Mouse (Mus musculus): ENCODE measurements around the gene Olfr170. TPM values are rescaled to one million over a fixed set of nuclear protein-coding genes. Genes with fewer than 3 reads are reported as not detected.
"Not testable (repeated sequence)": the region's sequence is repeated elsewhere in the genome, so short reads cannot be mapped to it uniquely, and the experiment has no call there.

The Olfr170 gene
- not detected in 2 replicates for polyA plus RNA-seq (2011; ENCODE audit: insufficient read depth, insufficient read length, low replicate concordance, missing spikeins)

DNA sequence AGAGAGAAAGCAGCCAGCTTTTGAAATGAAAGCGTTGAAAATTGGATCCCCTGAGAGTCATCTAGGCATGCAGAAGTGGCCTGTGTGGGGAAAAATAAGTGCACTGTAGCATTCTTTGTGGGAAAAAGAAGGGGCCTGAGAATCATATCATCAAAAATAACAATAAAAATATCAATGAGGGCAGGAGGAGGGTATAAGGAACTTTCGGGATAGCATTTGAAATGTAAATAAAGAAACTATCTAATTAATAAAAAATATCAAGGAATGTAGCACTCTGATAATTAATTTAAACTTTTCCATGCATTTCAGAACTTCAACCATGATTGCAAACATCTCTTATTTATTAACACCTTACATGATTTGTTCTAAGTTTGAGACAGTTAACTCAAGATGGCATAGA is at the start of gene Olfr170:
Gene Olfr170 (minus strand): TSS at position 101 of the 400 bp plus-strand sequence.
- H3K4me3 ChIP-seq (replicated peaks; ENCODE audit: control insufficient read depth, low read depth, low read length); H3K27ac ChIP-seq (ENCODE audit: control insufficient read depth, insufficient read depth, low read depth, low read length, poor library complexity); H3K4me1 ChIP-seq (ENCODE audit: control insufficient read depth, insufficient read depth, low read length): not testable (repeated sequence)
- 87% methylated on average over 2 of the region's 2 CpGs for WGBS

DNA sequence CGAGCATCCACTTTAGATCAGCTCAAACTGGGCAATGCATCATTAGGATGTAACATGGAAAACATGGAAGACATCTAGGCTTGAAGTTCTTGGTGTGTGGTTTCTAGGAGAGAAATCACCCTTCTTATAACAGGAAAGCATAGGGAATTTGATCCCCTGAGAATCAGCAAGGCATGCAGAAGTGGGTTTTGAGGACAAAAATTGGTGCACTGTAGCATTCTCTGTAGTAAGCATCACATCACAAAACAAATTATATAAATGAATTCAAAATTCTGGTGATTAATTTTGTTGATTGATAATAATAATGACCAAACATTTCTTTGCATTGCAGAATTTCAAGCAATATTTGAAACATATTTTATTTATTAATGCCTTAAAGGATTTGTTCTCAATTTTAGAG is 18.1 kb upstream of the Olfr170 start, which contains the start of gene Olfr171:
Gene Olfr171 (minus strand): TSS at position 101 of the 400 bp plus-strand sequence.
- H3K4me3 ChIP-seq (replicated peaks; ENCODE audit: control insufficient read depth, low read depth, low read length): no peak within 1 kb of the TSS
- no peaks in the 10 kb centered on the region for H3K4me1 ChIP-seq (ENCODE audit: control insufficient read depth, insufficient read depth, low read length)
- 70% methylated on average over 1 of the region's 1 CpGs for WGBS
- no peak within 1 kb of the TSS for H3K27ac ChIP-seq (ENCODE audit: control insufficient read depth, insufficient read depth, low read depth, low read length, poor library complexity)
- TF ChIP-seq CTCF (IDR thresholded peaks at IDR 0.05; ENCODE audit: control insufficient read depth, insufficient read depth, low read length): no peak
- TF ChIP-seq POLR2A (IDR thresholded peaks at IDR 0.05; ENCODE audit: borderline replicate concordance, control insufficient read depth, low read depth, low read length): no peak

DNA sequence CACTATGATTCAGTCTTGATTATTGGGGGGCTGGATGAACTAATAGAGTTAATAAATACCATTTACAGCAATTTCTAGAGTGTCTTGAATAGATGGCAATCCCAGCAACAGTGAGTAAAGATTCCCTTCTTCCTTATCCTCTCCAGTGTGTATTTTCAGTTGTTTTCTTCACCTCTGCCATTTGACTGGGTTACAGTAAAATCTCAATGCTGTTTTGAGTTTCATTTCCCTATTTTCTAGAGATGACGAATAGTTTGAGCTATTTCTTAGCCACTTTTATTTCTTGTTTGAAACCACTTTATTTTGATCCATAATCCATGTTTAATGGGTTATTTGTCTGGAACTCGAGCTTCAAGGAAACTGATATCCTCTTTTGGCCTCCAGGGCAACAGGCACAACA is 8.5 kb downstream of the Olfr170 start:
- Histone ChIP-seq H3K4me3 (replicated peaks; ENCODE audit: control insufficient read depth, low read depth, low read length) (no peak overlapping the region), H3K27ac (ENCODE audit: control insufficient read depth, insufficient read depth, low read depth, low read length, poor library complexity) (no peak overlapping the region), H3K4me1 (ENCODE audit: control insufficient read depth, insufficient read depth, low read length) (no peaks in the 10 kb centered on the region)
- TF ChIP-seq POLR2A (IDR thresholded peaks at IDR 0.05; ENCODE audit: borderline replicate concordance, control insufficient read depth, low read depth, low read length) (no peak), CTCF (IDR thresholded peaks at IDR 0.05; ENCODE audit: control insufficient read depth, insufficient read depth, low read length) (no peak)
- WGBS: 34% methylated on average over 2 of the region's 2 CpGs

DNA sequence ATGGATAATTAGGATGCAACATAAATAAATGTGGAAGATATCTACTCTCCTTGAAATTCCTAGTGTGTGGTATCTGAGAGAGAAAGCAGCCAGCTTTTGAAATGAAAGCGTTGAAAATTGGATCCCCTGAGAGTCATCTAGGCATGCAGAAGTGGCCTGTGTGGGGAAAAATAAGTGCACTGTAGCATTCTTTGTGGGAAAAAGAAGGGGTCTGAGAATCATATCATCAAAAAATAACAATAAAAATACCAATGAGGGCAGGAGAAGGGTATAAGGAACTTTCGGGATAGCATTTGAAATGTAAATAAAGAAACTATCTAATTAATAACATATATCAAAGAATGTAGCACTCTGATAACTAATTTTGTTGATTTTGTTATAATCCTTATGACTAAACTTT is 40.0 kb downstream of the Olfr170 start, which contains the start of gene Olfr169:
Gene Olfr169 (minus strand): TSS at position 101 of the 400 bp plus-strand sequence.
- H3K4me1 ChIP-seq (ENCODE audit: control insufficient read depth, insufficient read depth, low read length); H3K4me3 ChIP-seq (replicated peaks; ENCODE audit: control insufficient read depth, low read depth, low read length); H3K27ac ChIP-seq (ENCODE audit: control insufficient read depth, insufficient read depth, low read depth, low read length, poor library complexity): not testable (repeated sequence)
- 85% methylated on average over 2 of the region's 2 CpGs for WGBS

Other genes with a start within 250 kb of the Olfr170 start
- gene Olfr165, start 188.7 kb downstream of the Olfr170 start, polyA plus RNA-seq (2011; ENCODE audit: insufficient read depth, insufficient read length, low replicate concordance, missing spikeins): not detected in 2 replicates
- gene Olfr166, start 128.2 kb downstream of the Olfr170 start, polyA plus RNA-seq (2011; ENCODE audit: insufficient read depth, insufficient read length, low replicate concordance, missing spikeins): not detected in 2 replicates
- 0.20 TPM in 1 of 2 replicates, not detected in the other for gene Olfr167, start 89.6 kb downstream of the Olfr170 start, polyA plus RNA-seq (2011; ENCODE audit: insufficient read depth, insufficient read length, low replicate concordance, missing spikeins)
- gene Olfr168, start 76.3 kb downstream of the Olfr170 start, polyA plus RNA-seq (2011; ENCODE audit: insufficient read depth, insufficient read length, low replicate concordance, missing spikeins): not detected in 2 replicates
- gene Olfr169, start 40.1 kb downstream of the Olfr170 start, polyA plus RNA-seq (2011; ENCODE audit: insufficient read depth, insufficient read length, low replicate concordance, missing spikeins): not detected in 2 replicates
- not detected in 2 replicates for gene Olfr171, start 18.0 kb upstream of the Olfr170 start, polyA plus RNA-seq (2011; ENCODE audit: insufficient read depth, insufficient read length, low replicate concordance, missing spikeins)
- gene Lamp3, start 94.5 kb upstream of the Olfr170 start, polyA plus RNA-seq (2011; ENCODE audit: insufficient read depth, insufficient read length, low replicate concordance, missing spikeins): not detected in 2 replicates
- gene B3gnt5, start 148.3 kb upstream of the Olfr170 start, polyA plus RNA-seq (2011; ENCODE audit: insufficient read depth, insufficient read length, low replicate concordance, missing spikeins): 3.3 and 7.9 TPM in 2 replicates

Measured in bone marrow, adult 2 months (tissue).